Mouse (Mus musculus) megakaryocyte progenitor cell, adult 5-6 weeks (primary cell): ENCODE results near the gene Fam171a1. TPM values are rescaled to one million over a fixed set of nuclear protein-coding genes. Genes with fewer than 3 reads are reported as not detected.
A peak's percentile ranks its signal among the peaks of the same experiment; 100 is the strongest.

Experiments
- ATAC-seq: replicated peaks from 2 replicates; pipeline ENCODE4 v1.8.0; 2016; ENCODE audit warnings: mild to moderate bottlenecking, moderate TSS enrichment, inconsistent platforms; ENCODE audit not compliant: poor library complexity
- total RNA-seq, 2 experiments: library from RNA; stranded (forward) in 1 of 2; stranded (reverse) in 1 of 2; fragments of 157-497, 149-512 nt in 1 of 2; fragments of 200-1000 nt in 1 of 2; gene quantifications; 2 replicates each; pipeline versions ENCODE4 v1.2.3 to v1.2.4; 2015 to 2017

The Fam171a1 gene
- total RNA-seq, 2 experiments from 2014 or later, result 2.4 to 5.5 TPM

GRCm38 (mm10) chr2:3244251-3244650 lies 130.2 kb downstream of the Fam171a1 start:
- no peak for ATAC-seq

GRCm38 (mm10) chr2:3251309-3251708 lies 137.3 kb downstream of the Fam171a1 start:
- no peak for ATAC-seq

GRCm38 (mm10) chr2:3266466-3266865 lies 152.4 kb downstream of the Fam171a1 start:
- no peak for ATAC-seq

DNA sequence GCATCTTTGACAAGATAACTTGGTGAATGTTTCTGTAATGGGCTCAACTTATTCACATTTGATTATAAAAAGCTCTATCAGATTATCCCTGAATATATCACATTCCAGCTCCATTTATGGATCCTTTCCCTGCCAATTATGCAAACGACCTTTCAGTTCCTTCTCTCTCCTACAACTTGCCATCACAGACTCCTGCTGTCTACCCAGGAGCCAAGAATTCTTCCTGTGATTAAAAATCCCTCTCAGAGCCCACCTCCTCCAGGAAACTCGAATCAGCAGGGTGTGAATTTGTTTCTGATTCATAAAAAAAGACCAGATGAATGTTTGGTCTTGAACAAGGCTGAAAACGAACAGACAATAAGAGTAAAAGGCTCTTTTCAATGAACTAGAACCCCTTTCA lies 153.9 kb downstream of the Fam171a1 start:
- no peak for ATAC-seq

- no peak for ATAC-seq
Observed at GRCm38 (mm10) chr2:3273349-3273748, 159.3 kb downstream of the Fam171a1 start.

GRCm38 (mm10) chr2:3276106-3276505 lies 162.1 kb downstream of the Fam171a1 start:
- peak; percentile 20; the same call in 1 of the 2 replicates for ATAC-seq

Other genes starting within 250 kb of the Fam171a1 start
- 16.8 and 17.2 TPM in 2 replicates for gene Nmt2, start 170.0 kb downstream of the Fam171a1 start, total RNA-seq (2015)
- 22.6 and 24.6 TPM in 2 replicates for gene Nmt2, start 170.0 kb downstream of the Fam171a1 start, total RNA-seq (2017)
- 19.4 and 27.5 TPM in 2 replicates for gene Rpp38, start 218.4 kb downstream of the Fam171a1 start, total RNA-seq (2015)
- gene Rpp38, start 218.4 kb downstream of the Fam171a1 start, total RNA-seq (2017), result 5.8 and 13.1 TPM in 2 replicates
- gene Acbd7, start 221.9 kb downstream of the Fam171a1 start, total RNA-seq (2015), result 0.73 TPM in 1 of 2 replicates, not detected in the other
- not detected in 2 replicates for gene Acbd7, start 221.9 kb downstream of the Fam171a1 start, total RNA-seq (2017)